Mouse (Mus musculus) mouse embryonic stem cell (cell line): ENCODE measurements around the gene Cyth3.

Experiments used
- in situ Hi-C, 2 experiments: fragments of 300-500 bp; cut with MboI; formaldehyde crosslinking; loops; 1 replicate in 1 of 2; 3 replicates in 1 of 2; pipeline ENCODE4 v1.14.3; 2019 to 2020; ENCODE audit warnings: low sequenced_read_pairs in 2 of 2, low pct_unique_long_range_greater_than_20kb in 1 of 2, mixed read lengths in 1 of 2; ENCODE audit not compliant: unreplicated experiment in 1 of 2

Gene Cyth3

DNA sequence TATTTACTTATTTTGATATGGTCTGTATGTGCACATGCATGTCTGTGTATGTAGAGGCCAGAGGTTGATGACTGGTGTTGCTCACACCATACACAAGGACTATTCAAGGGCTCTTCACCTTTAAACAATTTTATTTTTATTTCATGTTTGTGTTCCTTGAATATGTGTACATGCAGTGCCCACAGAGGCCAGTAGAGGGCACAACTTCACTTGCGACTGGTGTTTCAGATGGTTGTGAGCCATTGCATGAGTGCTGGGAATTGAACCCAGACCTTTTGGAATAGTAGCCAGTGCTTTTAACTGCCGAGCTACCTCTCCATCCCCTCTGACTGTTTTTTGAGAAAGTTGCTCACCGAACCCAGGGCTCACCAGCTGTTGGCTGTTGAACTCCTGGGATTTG lies 8.0 kb downstream of the Cyth3 start:
- in situ Hi-C loops, result no loop called here

DNA sequence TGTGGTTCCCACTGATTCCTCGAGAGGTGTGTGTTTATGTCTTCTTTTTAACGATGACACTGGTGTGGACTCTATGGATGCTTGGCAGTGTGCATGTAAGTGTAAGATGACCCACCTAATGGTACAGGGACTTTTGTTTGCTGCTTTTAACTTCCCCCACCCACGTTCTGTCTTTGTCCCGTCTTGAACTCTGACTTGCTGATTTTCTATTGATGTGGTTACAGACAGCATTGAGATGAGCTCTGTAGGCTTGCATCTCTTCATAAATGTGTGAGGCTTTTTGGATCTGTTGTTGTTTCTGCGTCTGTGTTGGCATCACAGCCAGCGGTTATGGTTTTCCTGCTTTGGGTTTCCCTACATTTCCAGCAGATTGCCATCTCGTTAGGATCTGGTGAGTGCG lies 8.5 kb downstream of the Cyth3 start:
- in situ Hi-C loops, result no loop called here

DNA sequence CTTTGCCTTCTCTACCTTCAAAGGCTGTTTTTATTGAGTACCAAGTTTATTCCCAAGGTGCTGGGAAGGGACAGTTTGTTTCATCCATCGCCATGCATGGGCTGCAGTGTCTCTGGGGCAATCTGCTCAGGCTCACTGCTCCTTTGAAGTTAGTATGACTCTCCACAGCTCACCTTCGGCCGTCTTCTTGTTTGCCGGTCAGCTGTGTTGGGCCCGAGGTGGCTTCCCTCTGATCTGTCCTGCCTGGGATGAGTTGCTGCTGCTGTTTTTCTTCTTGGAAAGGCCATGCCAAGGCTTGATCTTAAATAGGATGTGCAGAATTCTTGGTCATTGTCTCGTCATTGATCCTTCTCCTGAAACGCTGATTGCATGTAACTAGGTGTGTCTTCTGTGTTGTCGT lies 9.3 kb downstream of the Cyth3 start:
- in situ Hi-C loops, result no loop called here

DNA sequence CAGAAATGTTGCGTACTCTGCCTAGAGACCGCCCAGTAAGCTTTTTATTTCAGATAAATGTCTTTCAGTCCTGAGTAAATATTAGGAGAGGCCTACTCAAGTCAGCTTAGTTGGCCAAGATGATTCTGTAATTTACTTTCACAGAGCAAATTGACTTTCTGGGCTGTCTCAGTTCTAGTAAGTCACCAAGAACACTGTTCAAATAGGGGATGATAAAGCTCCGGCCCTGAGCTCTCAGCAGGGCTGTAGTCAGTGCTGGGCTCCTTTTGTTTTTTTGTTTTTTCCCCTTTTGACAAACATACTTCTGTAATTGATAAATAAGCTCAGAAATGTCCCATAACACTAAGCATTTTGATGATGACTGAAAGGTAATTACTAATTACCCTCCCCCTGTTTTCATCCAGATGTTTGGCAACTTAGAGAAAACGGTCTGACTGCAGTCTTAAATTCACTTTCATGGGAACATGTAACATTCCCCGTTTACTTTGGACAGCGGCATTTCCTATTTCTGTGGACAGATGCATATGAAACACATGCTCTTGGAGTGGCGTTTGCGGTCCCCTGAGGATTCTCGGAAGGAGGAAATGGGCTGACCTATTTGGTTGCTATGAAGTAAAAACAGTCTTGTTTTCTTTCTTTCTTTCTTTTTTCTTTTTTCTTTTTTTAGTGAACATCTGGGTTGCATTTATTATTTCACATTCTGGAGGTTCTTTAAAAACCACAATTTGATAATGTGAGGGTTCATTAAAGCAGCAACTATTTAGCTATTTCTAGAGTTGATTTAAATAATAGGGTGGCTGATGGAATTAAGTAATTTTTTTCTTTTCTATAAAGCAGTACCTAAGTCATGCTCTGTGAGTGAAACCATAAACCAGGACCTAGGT lies 10.7 kb downstream of the Cyth3 start:
- in situ Hi-C loops, result no loop called here

DNA sequence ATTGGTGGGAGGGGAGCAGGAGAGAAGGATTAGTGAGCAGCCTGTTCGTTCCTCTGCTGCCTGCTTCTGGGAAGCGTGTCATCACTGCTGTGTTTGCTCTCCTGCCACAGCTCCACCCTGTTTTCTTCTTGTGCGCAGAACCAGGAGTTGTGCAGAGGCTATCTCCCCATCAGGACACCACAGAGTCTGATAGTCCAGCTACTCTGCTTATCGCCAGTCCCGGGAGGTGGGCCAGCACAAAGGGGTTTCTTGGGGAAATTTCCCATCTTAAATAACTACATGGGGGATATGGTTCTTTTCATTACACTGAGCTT lies 11.3 kb downstream of the Cyth3 start:
- in situ Hi-C loops, result no loop called here

DNA sequence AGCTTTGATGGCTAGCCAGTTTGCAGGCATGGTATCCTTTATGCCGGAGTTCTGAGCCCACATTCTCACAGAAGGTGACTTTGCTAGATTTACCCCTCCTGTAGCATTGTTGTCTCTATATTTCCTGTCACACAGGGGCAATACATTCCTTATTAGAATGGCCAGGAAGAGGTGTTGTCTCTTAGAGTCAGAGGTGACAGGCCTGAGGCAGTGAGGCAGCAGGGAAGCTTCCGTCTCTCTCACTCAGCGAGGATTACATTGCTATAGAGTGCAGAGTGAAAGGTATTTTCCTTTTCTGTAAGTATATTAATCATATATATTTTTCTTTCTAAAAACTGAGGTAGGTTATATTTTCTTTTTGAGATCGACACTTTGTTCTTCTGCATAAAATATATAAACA lies 11.6 kb downstream of the Cyth3 start:
- in situ Hi-C loops, result no loop called here

DNA sequence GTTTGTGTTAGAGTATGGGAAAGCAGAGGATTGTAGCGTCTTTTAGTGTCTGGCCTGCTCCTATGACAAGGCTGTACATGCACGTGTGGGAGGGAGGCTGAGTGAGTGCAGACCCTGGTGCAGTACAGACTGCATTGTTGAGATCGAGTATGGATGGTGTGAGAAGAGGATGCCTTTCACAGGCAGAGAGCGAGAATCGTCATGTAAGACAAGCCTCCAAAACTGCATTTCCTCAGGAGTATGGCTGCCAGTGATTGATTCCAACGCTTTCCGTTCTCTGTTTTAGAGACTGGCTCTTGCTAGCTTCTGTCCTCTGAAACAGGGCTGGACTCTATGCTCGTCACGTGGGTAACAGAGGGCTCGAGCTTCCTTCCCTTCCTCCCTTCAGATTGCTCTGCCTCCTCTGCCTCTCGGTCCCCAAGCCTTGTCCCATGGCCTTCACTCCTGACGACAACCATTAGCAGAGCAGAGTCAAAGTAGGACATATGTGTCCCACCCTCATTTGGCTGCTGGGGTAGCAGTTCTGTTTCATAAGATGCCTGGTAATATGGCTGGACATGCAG lies 12.4 kb downstream of the Cyth3 start:
- in situ Hi-C loops, result loop anchor here in 1 of 2 experiments (5.0 kb wide), 1 partner anchor 38 kb away; no protein-coding TSS in a partner anchor

DNA sequence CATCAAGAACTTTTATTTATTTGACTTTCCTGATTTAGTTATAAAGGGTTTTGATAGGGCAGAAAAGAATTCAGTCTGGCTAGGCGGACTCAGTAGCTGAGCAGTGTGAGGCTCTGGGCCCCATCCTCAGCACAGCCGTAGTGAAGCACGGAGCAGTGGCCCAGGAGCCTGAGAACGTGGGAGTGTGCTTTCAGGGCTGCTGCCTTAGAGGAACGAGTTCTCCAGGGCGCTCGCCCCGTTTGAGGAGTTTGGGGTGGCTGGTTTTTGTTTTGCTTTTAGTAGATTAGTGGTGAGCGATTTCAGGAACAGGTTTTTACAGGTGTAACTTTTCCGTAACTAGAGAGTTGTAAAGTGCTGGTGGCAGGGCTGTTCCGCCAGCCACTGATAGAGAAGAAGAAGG lies 13.1 kb downstream of the Cyth3 start:
- in situ Hi-C loops, result loop anchor here in 1 of 2 experiments (5.0 kb wide), 1 partner anchor 37 kb away; no protein-coding TSS in a partner anchor

DNA sequence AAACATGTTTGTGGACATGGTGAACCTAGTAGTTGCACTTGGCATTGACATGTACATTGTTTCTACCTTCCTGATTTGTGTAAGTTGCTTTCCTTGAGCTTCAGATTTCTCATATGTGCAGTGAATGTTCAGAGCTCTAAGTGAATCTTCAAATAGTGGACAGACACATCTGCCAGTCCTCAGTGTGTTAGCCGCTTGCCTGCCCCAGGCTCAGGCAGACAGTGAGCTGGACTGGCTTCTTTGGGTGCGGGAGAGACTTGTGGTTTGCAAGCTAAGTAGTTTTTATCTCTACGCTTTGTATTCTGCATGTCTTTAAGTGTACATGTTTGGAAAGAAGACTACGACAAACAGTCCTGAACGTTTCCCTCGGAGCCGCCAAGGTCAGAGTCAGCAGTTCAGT lies 13.9 kb downstream of the Cyth3 start:
- in situ Hi-C loops, result loop anchor here in 1 of 2 experiments (5.0 kb wide), 1 partner anchor 36 kb away; no protein-coding TSS in a partner anchor

DNA sequence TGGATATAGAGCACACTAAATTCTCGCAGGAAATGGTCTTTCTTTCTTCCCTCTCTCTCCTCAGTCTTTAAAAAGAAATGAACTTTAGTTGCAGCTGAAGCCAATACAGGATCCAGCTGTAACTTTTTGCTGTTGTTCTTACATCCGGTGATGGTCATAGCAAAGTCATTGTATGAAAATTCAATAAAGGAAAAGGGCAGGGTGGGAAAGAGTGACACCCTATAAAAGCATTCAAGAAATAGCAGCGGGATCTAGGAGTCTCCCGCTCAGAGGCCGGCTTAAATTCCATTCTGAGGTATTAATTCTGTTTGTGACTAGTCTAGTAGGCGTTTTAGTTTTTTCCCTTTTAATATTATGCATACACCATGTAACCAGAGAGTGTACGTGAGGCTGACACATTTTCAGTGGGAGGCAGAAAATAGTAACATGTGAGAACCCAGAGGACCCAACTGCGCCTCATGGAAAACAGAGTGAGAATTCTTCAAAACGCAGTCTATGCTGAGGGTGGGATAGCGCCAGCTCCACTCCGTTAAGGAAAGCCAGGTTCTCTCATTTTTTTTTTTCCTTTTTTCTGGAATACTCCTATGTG lies 15.7 kb downstream of the Cyth3 start:
- in situ Hi-C loops, result loop anchor here in 1 of 2 experiments (5.0 kb wide), 1 partner anchor 34 kb away; no protein-coding TSS in a partner anchor

DNA sequence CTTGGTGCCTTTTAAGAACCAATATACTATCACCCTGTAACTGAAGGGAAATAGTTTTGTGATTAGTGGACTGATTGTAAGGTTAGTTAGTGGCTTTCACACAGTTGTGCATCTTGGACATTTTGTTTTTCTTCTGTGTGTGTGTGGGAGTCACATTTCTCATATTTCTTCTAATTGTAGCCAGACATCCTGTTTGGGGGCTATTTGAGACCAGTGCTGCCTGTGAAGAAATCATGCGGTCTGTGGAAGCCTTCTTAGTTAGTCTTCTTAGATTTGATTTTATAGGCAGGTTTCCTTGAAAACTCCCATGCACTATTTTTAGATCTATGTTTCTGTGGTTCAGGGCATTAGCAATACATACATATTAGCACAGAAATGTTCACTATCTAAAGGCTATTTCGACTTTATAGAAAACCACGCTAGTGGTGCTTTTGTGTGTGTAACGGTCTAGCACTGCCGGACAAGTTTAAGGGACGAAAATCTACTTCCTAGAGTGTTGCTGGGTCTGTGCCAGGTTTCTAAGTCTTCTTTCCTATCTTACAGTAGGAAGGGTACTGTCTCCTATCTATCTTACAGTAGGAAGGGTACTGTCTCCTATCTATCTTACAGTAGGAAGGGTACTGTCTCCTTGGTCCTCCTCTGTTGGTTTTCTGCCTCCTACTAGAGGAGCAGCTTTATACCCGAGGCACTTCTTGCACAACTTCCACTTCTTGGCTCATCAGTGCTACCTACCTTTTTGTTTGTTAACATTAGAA lies 16.4 kb downstream of the Cyth3 start:
- in situ Hi-C loops, result loop anchor here in 1 of 2 experiments (5.0 kb wide), 1 partner anchor 34 kb away; no protein-coding TSS in a partner anchor

DNA sequence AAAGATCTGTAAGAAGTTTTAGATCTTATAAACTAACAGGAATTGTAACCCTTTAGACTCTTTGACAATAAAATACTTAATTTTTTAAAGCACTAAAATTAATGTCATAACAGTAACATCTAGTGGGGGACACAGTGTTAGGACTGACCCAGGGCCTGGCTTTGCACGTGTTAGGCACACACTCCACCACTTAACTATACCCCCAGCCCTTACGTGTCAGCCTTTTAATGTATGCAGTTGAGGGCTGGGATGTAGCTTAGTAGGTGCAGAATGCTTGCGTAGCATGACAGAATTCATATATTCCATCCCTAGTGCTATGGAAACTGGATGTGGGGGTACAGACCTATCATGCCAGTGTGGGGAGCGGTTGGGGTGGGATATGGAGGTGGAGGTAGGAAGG lies 17.1 kb downstream of the Cyth3 start:
- in situ Hi-C loops, result loop anchor here in 1 of 2 experiments (5.0 kb wide), 1 partner anchor 33 kb away; no protein-coding TSS in a partner anchor

DNA sequence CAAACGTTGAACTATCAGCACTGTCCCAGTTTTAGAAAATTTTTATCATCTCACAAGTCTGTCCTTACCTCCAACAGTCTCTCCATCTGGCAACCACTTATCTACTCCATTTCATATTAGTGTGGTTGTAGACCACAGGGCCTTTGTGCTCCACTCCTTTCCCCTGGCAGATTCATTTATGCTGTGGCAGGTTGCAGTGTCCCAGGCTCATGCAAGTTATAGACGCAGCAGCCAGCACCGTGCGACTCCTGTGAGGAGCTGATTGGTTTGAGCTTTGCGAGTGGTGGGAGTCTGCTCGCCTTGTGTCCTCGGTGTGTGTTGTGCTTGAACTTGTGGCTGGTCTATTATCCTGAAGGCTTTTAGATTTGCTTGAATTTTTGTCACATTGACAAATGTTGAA lies 17.6 kb downstream of the Cyth3 start:
- in situ Hi-C loops, result loop anchor here in 1 of 2 experiments (5.0 kb wide), 1 partner anchor 32 kb away; no protein-coding TSS in a partner anchor

DNA sequence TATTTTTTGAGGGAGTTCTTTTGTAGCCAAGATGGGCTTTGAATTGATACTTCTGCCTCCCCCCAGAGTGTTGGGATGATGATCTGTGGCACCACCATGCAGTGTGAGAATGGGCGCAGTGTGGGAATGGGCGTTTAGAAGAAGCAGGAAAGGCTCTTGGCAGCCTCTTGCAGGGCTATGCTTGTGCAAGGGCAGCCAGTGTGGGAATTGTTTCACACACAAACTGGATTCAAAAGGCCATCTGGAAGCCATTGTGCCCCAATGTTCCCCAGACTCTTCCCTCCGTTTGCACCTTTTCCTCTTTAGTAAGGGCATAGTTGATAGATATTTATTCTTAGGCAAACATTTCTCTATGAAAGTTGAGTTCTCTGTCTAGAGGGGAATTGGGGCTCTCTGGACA lies 19.3 kb downstream of the Cyth3 start:
- in situ Hi-C loops, result no loop called here

DNA sequence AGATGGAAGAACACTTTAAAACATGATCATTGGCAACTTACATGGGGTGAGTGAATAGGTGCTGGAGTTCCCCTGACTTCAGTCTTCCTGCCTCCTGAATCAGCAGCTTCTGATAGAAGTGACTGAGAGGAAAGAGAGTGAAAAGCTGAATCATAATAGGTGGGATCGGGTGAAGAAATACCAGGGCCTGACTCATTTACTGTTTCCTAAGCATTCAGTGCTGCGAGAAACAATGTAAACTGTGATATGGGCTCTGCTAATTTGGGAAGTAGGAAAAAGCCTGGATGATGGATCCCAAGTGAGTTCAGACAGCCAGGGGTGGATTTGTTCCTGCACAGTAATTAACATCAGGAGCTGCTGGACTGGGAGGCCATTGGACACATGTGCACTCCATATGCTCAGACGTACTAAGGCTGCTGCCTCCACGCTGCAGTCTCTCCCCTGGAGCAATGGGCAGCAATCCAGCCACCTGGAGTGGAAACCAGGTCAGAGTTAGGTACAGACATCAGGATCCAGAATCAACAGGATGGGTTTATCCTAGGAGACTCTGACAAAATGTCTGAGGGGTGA lies 20.1 kb downstream of the Cyth3 start:
- in situ Hi-C loops, result no loop called here

DNA sequence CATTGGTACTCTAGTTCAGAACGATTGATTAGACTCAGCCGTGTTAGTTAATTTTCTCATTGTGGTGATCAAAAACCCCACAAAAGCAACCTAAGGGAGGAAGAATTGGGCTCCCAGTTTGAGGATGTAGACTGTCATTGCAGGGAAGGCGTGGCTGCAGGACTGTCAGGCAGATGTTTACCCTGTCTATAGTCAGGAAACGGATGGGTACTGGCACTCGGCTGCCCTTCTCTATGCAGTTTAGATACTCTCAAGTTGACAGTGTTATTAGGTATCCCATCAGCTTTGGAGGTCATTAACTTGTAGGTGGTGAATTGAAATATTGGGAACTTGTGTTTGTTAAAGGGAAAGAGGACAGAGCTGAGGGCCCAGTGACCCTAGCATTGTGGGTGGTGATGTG lies 23.7 kb downstream of the Cyth3 start:
- in situ Hi-C loops, result no loop called here

DNA sequence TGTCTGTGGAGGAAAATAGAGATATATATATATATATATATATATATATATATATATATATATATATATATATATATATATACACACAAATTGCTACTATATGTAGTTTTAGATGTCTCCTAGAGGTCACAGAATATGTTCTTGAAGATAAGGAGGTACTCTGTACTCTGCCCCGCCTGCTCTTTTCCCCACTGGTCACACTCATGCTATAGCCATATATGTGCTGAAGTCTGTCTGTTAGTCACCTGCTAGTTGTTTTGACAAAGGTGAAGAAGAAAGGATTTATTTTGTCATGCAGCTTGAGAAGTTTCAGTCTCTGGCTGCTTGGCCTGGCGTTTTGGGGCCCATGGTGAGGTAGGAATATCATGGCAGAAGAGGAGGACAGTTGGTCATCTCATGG lies 25.2 kb downstream of the Cyth3 start:
- in situ Hi-C loops, result no loop called here

DNA sequence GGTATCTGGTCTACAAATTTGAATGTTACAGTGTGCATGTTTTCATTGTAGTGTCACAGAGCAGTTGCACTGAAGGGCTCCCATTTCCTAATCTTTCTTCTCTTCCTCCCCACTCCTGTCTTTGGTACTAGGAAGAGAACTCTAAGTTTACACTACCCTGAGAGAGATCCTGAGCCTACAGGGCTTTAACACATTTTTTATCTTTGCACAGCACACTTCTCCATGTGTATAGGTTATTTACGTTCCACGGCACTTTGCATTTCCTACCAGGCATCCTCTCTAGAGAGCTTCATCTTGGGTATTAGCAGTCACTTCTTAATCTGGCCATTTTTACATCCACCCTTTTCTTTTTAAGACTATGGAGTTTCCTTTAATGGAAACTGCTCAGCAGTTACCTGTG lies 25.8 kb downstream of the Cyth3 start:
- in situ Hi-C loops, result no loop called here
